Mouse (Mus musculus) left cerebral cortex, adult 2 months (tissue): ENCODE data around the gene Camta1. TPM values are rescaled to one million over a fixed set of nuclear protein-coding genes. Genes with fewer than 3 reads are reported as not detected.
"Not testable (repeated sequence)": the region's sequence is repeated elsewhere in the genome, so short reads cannot be mapped to it uniquely, and the experiment has no call there.

Experiments
- DNase-seq, 2 experiments: peaks; one replicate each; pipeline ENCODE4 v3.0.0; 2021 to 2022; ENCODE audit warnings: low spot score in 2 of 2, mixed read lengths in 1 of 2; ENCODE audit errors: extremely low spot score in 1 of 2
- H3K27ac ChIP-seq: fragments of 200-600 bp; 2 replicates; pipeline ENCODE4 v1.8.1; 2022
- H3K4me3 ChIP-seq: fragments of 200-600 bp; 2 replicates; pipeline ENCODE4 v1.8.1; 2022
- CTCF ChIP-seq: fragments of 200-600 bp; IDR thresholded peaks from 2 replicates; pipeline ENCODE4 v1.8.1; 2022; ENCODE audit warnings: antibody characterized with exemption, mild to moderate bottlenecking, moderate library complexity
- intact Hi-C: fragments of 180-260 bp; cut with DNase I; formaldehyde crosslinking; loops from one replicate; pipeline ENCODE4 v1.15.1; 2025
- total RNA-seq, 2 experiments: library from RNA; stranded (reverse); gene quantifications; 2 replicates each; pipeline ENCODE4 v1.2.3; 2021

Gene Camta1
- total RNA-seq, 2 experiments from 2014 or later, result 242 to 255 TPM

- peak overlapping the region; percentile 77 for H3K4me3 ChIP-seq
- DNase-seq, result no peak
- intact Hi-C loops, result loop anchor here (5.0 to 10.0 kb wide), 2 partner anchors 129 to 221 kb away; partner anchors contain the start of gene Per3
- H3K27ac ChIP-seq, result peak overlapping the region; percentile 93
- no peak for TF ChIP-seq CTCF
Observed at GRCm38 (mm10) chr4:150913743-150914142, 947.9 kb downstream of the Camta1 start.

GRCm38 (mm10) chr4:150910164-150910951 lies 951.3 kb downstream of the Camta1 start:
- intact Hi-C loops, result loop anchor here (5.0 to 10.0 kb wide), 2 partner anchors 132 to 224 kb away; partner anchors contain the start of gene Per3
- peak overlapping the region; percentile 31; the same call in 1 of the 2 replicates for H3K4me3 ChIP-seq
- peak overlapping the region; percentile 79 for H3K27ac ChIP-seq
- no peak for DNase-seq
- no peak; the same call in 1 of the 2 replicates for TF ChIP-seq CTCF

- peak overlapping the region; percentile 98 for H3K4me3 ChIP-seq
- intact Hi-C loops, result loop anchor here (5.0 to 10.0 kb wide), 2 partner anchors 133 to 225 kb away; partner anchors contain the start of gene Per3
- H3K27ac ChIP-seq, result peak overlapping the region; percentile 87
- TF ChIP-seq CTCF, result no peak; the same call in 1 of the 2 replicates
- peak; percentile 99 for DNase-seq
Observed at GRCm38 (mm10) chr4:150909451-150910156, 952.1 kb downstream of the Camta1 start.

GRCm38 (mm10) chr4:150908512-150908911 lies 953.2 kb downstream of the Camta1 start:
- H3K4me3 ChIP-seq, H3K27ac ChIP-seq, DNase-seq, intact Hi-C loops: not testable (repeated sequence)
- peak; percentile 17 for TF ChIP-seq CTCF

- H3K4me3 ChIP-seq, result no peak overlapping the region
- intact Hi-C loops, result no loop called here
- no peak for DNase-seq
- H3K27ac ChIP-seq, result no peak overlapping the region
- TF ChIP-seq CTCF, result no peak
Observed at GRCm38 (mm10) chr4:150907099-150907498, 954.6 kb downstream of the Camta1 start.

GRCm38 (mm10) chr4:150903091-150903742 lies 958.5 kb downstream of the Camta1 start:
- intact Hi-C loops, result no loop called here
- TF ChIP-seq CTCF, result no peak
- Histone ChIP-seq H3K4me3 (no peak overlapping the region), H3K27ac (no peak overlapping the region)
- no peak for DNase-seq

- Histone ChIP-seq H3K4me3 (no peak overlapping the region), H3K27ac (no peak overlapping the region)
- no peak for TF ChIP-seq CTCF
- intact Hi-C loops, result no loop called here
- no peak for DNase-seq
Observed at GRCm38 (mm10) chr4:150902062-150902461, 959.6 kb downstream of the Camta1 start.

- intact Hi-C loops, result loop anchor here (1.0 kb wide), 1 partner anchor 245 kb away; no protein-coding TSS in a partner anchor
- peak; percentile 95 for TF ChIP-seq CTCF
- DNase-seq, result peak; percentile 71 to 78
Observed at GRCm38 (mm10) chr4:150901651-150902050, 960.0 kb downstream of the Camta1 start.

GRCm38 (mm10) chr4:150900486-150900885 lies 961.2 kb downstream of the Camta1 start:
- Histone ChIP-seq H3K27ac (no peak overlapping the region), H3K4me3 (no peak overlapping the region)
- no peak for TF ChIP-seq CTCF
- no peak for DNase-seq
- intact Hi-C loops, result no loop called here

More at GRCm38 (mm10) chr4:150901651-150902050, 960.0 kb downstream of the Camta1 start:
- Histone ChIP-seq H3K27ac (no peak overlapping the region), H3K4me3 (no peak overlapping the region)

GRCm38 (mm10) chr4:150898716-150899365 lies 962.8 kb downstream of the Camta1 start:
- peak in 1 of 2 experiments; percentile 57 for DNase-seq
- H3K27ac ChIP-seq, result no peak overlapping the region
- peak; percentile 92 for TF ChIP-seq CTCF
- intact Hi-C loops, result loop anchor here (2.0 to 5.0 kb wide), 2 partner anchors 44 to 192 kb away; no protein-coding TSS in a partner anchor
- no peak overlapping the region for H3K4me3 ChIP-seq
